Mouse (Mus musculus): Measurements from ENCODE around the gene Mob3a.

Gene Mob3a

GRCm38 (mm10) chr10:80677128-80677875, 24.5 kb downstream of the Mob3a start:
- DNase-seq = peak; percentile 33

GRCm38 (mm10) chr10:80676198-80676928, 25.4 kb downstream of the Mob3a start:
- DNase-seq = peak; percentile 100

GRCm38 (mm10) chr10:80675405-80676197, 26.2 kb downstream of the Mob3a start:
- DNase-seq = peak; percentile 57

- DNase-seq = no peak
Measured at GRCm38 (mm10) chr10:80674851-80675404, 26.8 kb downstream of the Mob3a start.

- DNase-seq = peak; percentile 52
Measured at GRCm38 (mm10) chr10:80674161-80674711, 27.5 kb downstream of the Mob3a start.

- DNase-seq = no peak
Measured at GRCm38 (mm10) chr10:80673690-80674089, 28.1 kb downstream of the Mob3a start.

- DNase-seq = no peak
Measured at GRCm38 (mm10) chr10:80671936-80672690, 29.7 kb downstream of the Mob3a start.

- no peak for DNase-seq
Measured at GRCm38 (mm10) chr10:80671251-80671650, 30.5 kb downstream of the Mob3a start.

GRCm38 (mm10) chr10:80670531-80670930, 31.2 kb downstream of the Mob3a start:
- DNase-seq = no peak

GRCm38 (mm10) chr10:80669737-80670485, 31.9 kb downstream of the Mob3a start:
- DNase-seq = peak; percentile 78

- DNase-seq = no peak
Measured at GRCm38 (mm10) chr10:80669018-80669417, 32.8 kb downstream of the Mob3a start.

- DNase-seq = peak; percentile 68
Measured at GRCm38 (mm10) chr10:80668614-80669013, 33.2 kb downstream of the Mob3a start.

GRCm38 (mm10) chr10:80666837-80667412, 34.9 kb downstream of the Mob3a start:
- DNase-seq = no peak

GRCm38 (mm10) chr10:80665981-80666733, 35.6 kb downstream of the Mob3a start:
- DNase-seq = no peak

GRCm38 (mm10) chr10:80665459-80665858, 36.3 kb downstream of the Mob3a start:
- peak; percentile 48 for DNase-seq

- no peak for DNase-seq
Measured at GRCm38 (mm10) chr10:80665016-80665380, 36.8 kb downstream of the Mob3a start.

- DNase-seq = peak; percentile 73
Measured at GRCm38 (mm10) chr10:80664197-80665015, 37.4 kb downstream of the Mob3a start.

GRCm38 (mm10) chr10:80663485-80664196, 38.1 kb downstream of the Mob3a start:
- DNase-seq = no peak

GRCm38 (mm10) chr10:80661149-80661548, 40.6 kb downstream of the Mob3a start:
- DNase-seq = no peak

Data from cerebellum, adult 11 months (tissue).